Mouse (Mus musculus) megakaryocyte, adult 5-6 weeks (primary cell): ENCODE measurements at regions not wholly inside any gene's neighbourhood (a gene's known extent, or its start where the extent isn't known, plus 50 kb on each side); places are given as distances from the start of the nearest gene placed in this dataset.

Experiments used
- ATAC-seq: 2 replicates; pipeline ENCODE4 v1.8.0; 2016; ENCODE audit warnings: mild to moderate bottlenecking, inconsistent platforms; ENCODE audit not compliant: poor library complexity, severe bottlenecking

GRCm38 (mm10) chr19:14333041-14334012 lies 264.5 kb downstream of the Tle4 start:
- no peak for ATAC-seq

GRCm38 (mm10) chr19:14337025-14337424 lies 260.8 kb downstream of the Tle4 start:
- no peak for ATAC-seq

- no peak for ATAC-seq
These were observed 257.1 kb downstream of the Tle4 start for GRCm38 (mm10) chr19:14340759-14341158.

- ATAC-seq = no peak
These were observed 254.0 kb downstream of the Tle4 start for GRCm38 (mm10) chr19:14343890-14344289.

GRCm38 (mm10) chr19:14344467-14344866 lies 253.4 kb downstream of the Tle4 start:
- ATAC-seq = no peak

GRCm38 (mm10) chr19:14347026-14347425 lies 250.8 kb downstream of the Tle4 start:
- no peak for ATAC-seq

GRCm38 (mm10) chr19:14347429-14347828 lies 250.4 kb downstream of the Tle4 start:
- ATAC-seq = no peak

GRCm38 (mm10) chr19:14349753-14350152 lies 248.1 kb downstream of the Tle4 start:
- no peak for ATAC-seq

GRCm38 (mm10) chr19:14351728-14352340 lies 246.0 kb downstream of the Tle4 start:
- peak; percentile 68 for ATAC-seq

GRCm38 (mm10) chr19:14352551-14352950 lies 245.3 kb downstream of the Tle4 start:
- peak; percentile 30; the same call in 1 of the 2 replicates for ATAC-seq

- no peak for ATAC-seq
These were observed 244.7 kb downstream of the Tle4 start for GRCm38 (mm10) chr19:14353151-14353550.

GRCm38 (mm10) chr19:14355128-14355527 lies 242.7 kb downstream of the Tle4 start:
- ATAC-seq = no peak

- ATAC-seq = no peak
These were observed 241.9 kb downstream of the Tle4 start for GRCm38 (mm10) chr19:14355946-14356345.

- ATAC-seq = no peak
These were observed 237.2 kb downstream of the Tle4 start for GRCm38 (mm10) chr19:14360611-14361010.

GRCm38 (mm10) chr19:14369098-14369604 lies 228.7 kb downstream of the Tle4 start:
- no peak for ATAC-seq

GRCm38 (mm10) chr19:14371360-14371759 lies 226.5 kb downstream of the Tle4 start:
- no peak for ATAC-seq

- no peak for ATAC-seq
These were observed 223.9 kb downstream of the Tle4 start for GRCm38 (mm10) chr19:14373996-14374395.

GRCm38 (mm10) chr19:14380898-14381297 lies 217.0 kb downstream of the Tle4 start:
- ATAC-seq = no peak

- peak; percentile 80 for ATAC-seq
These were observed 210.1 kb downstream of the Tle4 start for GRCm38 (mm10) chr19:14387796-14388195.

GRCm38 (mm10) chr19:14388539-14388938 lies 209.3 kb downstream of the Tle4 start:
- ATAC-seq = no peak; the same call in 1 of the 2 replicates

GRCm38 (mm10) chr19:14389881-14390837 lies 207.7 kb downstream of the Tle4 start:
- ATAC-seq = no peak
